Mouse (Mus musculus) gastrocnemius, postnatal 10 days (tissue): ENCODE measurements around the gene Hdac5. TPM values are rescaled to one million over a fixed set of nuclear protein-coding genes. Genes with fewer than 3 reads are reported as not detected.

ENCODE experiments used
- DNase-seq: peaks from one replicate; pipeline ENCODE4 v3.0.0; 2021; ENCODE audit warnings: mixed read lengths
- total RNA-seq, 2 experiments: library from RNA; stranded (reverse); gene quantifications; 2 replicates each; pipeline ENCODE4 v1.2.3; 2021

Hdac5 gene
- total RNA-seq, 2 experiments from 2014 or later = 68.5 to 86.9 TPM

- peak; percentile 8 for DNase-seq
Observed at GRCm38 (mm10) chr11:102215511-102215910, 14.5 kb downstream of the Hdac5 start.

GRCm38 (mm10) chr11:102214430-102215156 lies 15.4 kb downstream of the Hdac5 start:
- peak; percentile 41 for DNase-seq

GRCm38 (mm10) chr11:102211936-102212341 lies 18.0 kb downstream of the Hdac5 start:
- peak; percentile 58 for DNase-seq

- peak; percentile 2 for DNase-seq
Observed at GRCm38 (mm10) chr11:102211011-102211410, 19.0 kb downstream of the Hdac5 start.

GRCm38 (mm10) chr11:102210185-102210584 lies 19.8 kb downstream of the Hdac5 start:
- DNase-seq = peak; percentile 2

- peak; percentile 26 for DNase-seq
Observed at GRCm38 (mm10) chr11:102209742-102210141, 20.2 kb downstream of the Hdac5 start.

GRCm38 (mm10) chr11:102208846-102209245 lies 21.1 kb downstream of the Hdac5 start:
- no peak for DNase-seq

GRCm38 (mm10) chr11:102207825-102208777 lies 21.9 kb downstream of the Hdac5 start:
- DNase-seq = peak; percentile 24

- DNase-seq = peak; percentile 7
Observed at GRCm38 (mm10) chr11:102206481-102206880, 23.5 kb downstream of the Hdac5 start.

- DNase-seq = peak; percentile 8
Observed at GRCm38 (mm10) chr11:102201408-102201821, 28.6 kb downstream of the Hdac5 start.

GRCm38 (mm10) chr11:102199856-102200255 lies 30.1 kb downstream of the Hdac5 start:
- peak; percentile 25 for DNase-seq

- DNase-seq = no peak
Observed at GRCm38 (mm10) chr11:102198245-102198644, 31.7 kb downstream of the Hdac5 start.

GRCm38 (mm10) chr11:102196018-102196797 lies 33.8 kb downstream of the Hdac5 start:
- DNase-seq = no peak

GRCm38 (mm10) chr11:102193657-102194440 lies 36.1 kb downstream of the Hdac5 start:
- no peak for DNase-seq

GRCm38 (mm10) chr11:102190848-102191247 lies 39.1 kb downstream of the Hdac5 start:
- no peak for DNase-seq

GRCm38 (mm10) chr11:102189461-102190436 lies 40.2 kb downstream of the Hdac5 start, which contains the start of gene G6pc3:
Gene G6pc3, plus strand, starts transcription at chr11:102189620.
- peak; percentile 83 for DNase-seq

- no peak for DNase-seq
Observed at GRCm38 (mm10) chr11:102188980-102189379, 41.0 kb downstream of the Hdac5 start.

- no peak for DNase-seq
Observed at GRCm38 (mm10) chr11:102186235-102186634, 43.7 kb downstream of the Hdac5 start.

GRCm38 (mm10) chr11:102185677-102186076 lies 44.3 kb downstream of the Hdac5 start:
- no peak for DNase-seq
